In genomic region chr9:51306351-51306750, GRCm38 (mm10) we compare ENCODE assay signal across 39 mouse cellular contexts. TPM values are rescaled to one million over a fixed set of nuclear protein-coding genes. Genes with fewer than 3 reads are reported as not detected.
"Had no signal": no experiment of that assay in that cellular context is flagged by ENCODE, and none has a peak within 500 bp of the region (broad histone marks: within the 10 kb centered on the region; RNA-seq: fewer than 3 reads in every experiment).

No protein-coding gene starts in this region.

- H3K36me3 ChIP-seq: embryonic facial prominence, embryonic 10.5 days; embryonic facial prominence, embryonic 12.5 days; embryonic facial prominence, embryonic 13.5 days; embryonic facial prominence, embryonic 15.5 days; forebrain, embryonic 10.5 days; forebrain, embryonic 12.5 days; forebrain, embryonic 15.5 days had no signal

- H3K27me3 ChIP-seq: embryonic facial prominence, embryonic 12.5 days; embryonic facial prominence, embryonic 13.5 days; embryonic facial prominence, embryonic 15.5 days; forebrain, embryonic 12.5 days; forebrain, embryonic 13.5 days; forebrain, embryonic 15.5 days had no signal

- ATAC-seq: forebrain, embryonic 15.5 days had no signal

- H3K4me2 ChIP-seq: embryonic facial prominence, embryonic 12.5 days; embryonic facial prominence, embryonic 13.5 days; embryonic facial prominence, embryonic 15.5 days; forebrain, embryonic 12.5 days; forebrain, embryonic 13.5 days; forebrain, embryonic 15.5 days had no signal

- DNase-seq: cerebellum, adult 9-10 months; cerebellum, adult 9-11 months; cerebellum, postnatal 10 days; cerebellum, postnatal 14 days; cerebellum, postnatal 25 days; cerebellum, postnatal 36 days; embryo, embryonic 11 days; forebrain, postnatal 0 days; gastrocnemius, adult 2 months; gastrocnemius, postnatal 10 days; gastrocnemius, postnatal 14 days; gastrocnemius, postnatal 25 days; gastrocnemius, postnatal 36 days; heart, adult 11 months; heart, adult 18-20 months; heart, adult 2 months had no signal

- H3K9ac ChIP-seq: embryonic facial prominence, embryonic 12.5 days; embryonic facial prominence, embryonic 13.5 days; embryonic facial prominence, embryonic 15.5 days; forebrain, embryonic 12.5 days; forebrain, embryonic 13.5 days; forebrain, embryonic 15.5 days; forebrain, postnatal 0 days had no signal

- H3K4me1 ChIP-seq: embryonic facial prominence, embryonic 10.5 days; embryonic facial prominence, embryonic 12.5 days; embryonic facial prominence, embryonic 13.5 days; embryonic facial prominence, embryonic 15.5 days; forebrain, embryonic 12.5 days had no signal

- H3K27ac ChIP-seq: embryonic facial prominence, embryonic 10.5 days; embryonic facial prominence, embryonic 12.5 days; embryonic facial prominence, embryonic 13.5 days; embryonic facial prominence, embryonic 15.5 days; forebrain, embryonic 10.5 days; forebrain, embryonic 12.5 days; forebrain, embryonic 13.5 days; gastrocnemius, adult 2 months; heart, adult 2 months had no signal

- H3K9me3 ChIP-seq: embryonic facial prominence, embryonic 10.5 days; embryonic facial prominence, embryonic 12.5 days; embryonic facial prominence, embryonic 13.5 days; embryonic facial prominence, embryonic 15.5 days; forebrain, embryonic 10.5 days; forebrain, embryonic 12.5 days; forebrain, embryonic 13.5 days; forebrain, embryonic 15.5 days had no signal

- H3K4me3 ChIP-seq: embryonic facial prominence, embryonic 10.5 days; embryonic facial prominence, embryonic 12.5 days; embryonic facial prominence, embryonic 13.5 days; embryonic facial prominence, embryonic 15.5 days; erythroblast, embryonic 14.5 days; forebrain, embryonic 10.5 days; forebrain, embryonic 12.5 days; forebrain, embryonic 13.5 days; forebrain, embryonic 15.5 days; gastrocnemius, adult 2 months; heart, adult 2 months had no signal

RNA-seq across cellular contexts. Expression of gene 1810046K07Rik, which starts 22.4 kb away (rescaled TPM):
- total RNA-seq: common myeloid progenitor, adult 5-6 weeks; forebrain, postnatal 0 days; gastrocnemius, adult 18-20 months; gastrocnemius, adult 2 months; gastrocnemius, adult 8-10 months; gastrocnemius, postnatal 10 days; gastrocnemius, postnatal 14 days; gastrocnemius, postnatal 25 days; gastrocnemius, postnatal 36 days; gastrocnemius, postnatal 4 days; granulocyte monocyte progenitor cell, adult 5-6 weeks; heart, adult 18-20 months; heart, adult 2 months; heart, adult 8-10 months had no signal
- polyA plus RNA-seq: cortical plate, adult 2 months; embryonic facial prominence, embryonic 10.5 days; embryonic facial prominence, embryonic 11.5 days; embryonic facial prominence, embryonic 12.5 days; embryonic facial prominence, embryonic 13.5 days; embryonic facial prominence, embryonic 14.5 days; forebrain, embryonic 10.5 days; forebrain, embryonic 11.5 days; forebrain, embryonic 12.5 days; forebrain, embryonic 13.5 days; forebrain, embryonic 14.5 days; forebrain, embryonic 15.5 days; forebrain, embryonic 16.5 days; forebrain, postnatal 0 days; frontal cortex, adult 2 months; gonadal fat pad, adult 2 months had no signal

RNA-seq across cellular contexts. Expression of gene Colca2, which starts 28.0 kb away (rescaled TPM):
- total RNA-seq: common myeloid progenitor, adult 5-6 weeks; granulocyte monocyte progenitor cell, adult 5-6 weeks had no signal
- polyA plus RNA-seq: erythroblast, embryonic 14.5 days had no signal
